Mouse (Mus musculus) naive thymus-derived CD4-positive, alpha-beta T cell, adult 5 months (primary cell): ENCODE measurements around the gene Dnase1l3. TPM values are rescaled to one million over a fixed set of nuclear protein-coding genes. Genes with fewer than 3 reads are reported as not detected.

ENCODE experiments used
- polyA plus RNA-seq: library from polyadenylated mRNA; unstranded; fragments of 100-300 nt; shearing (Covaris generic); gene quantifications from one replicate; pipeline ENCODE4 v1.2.1, GENCODE M21; 2017

Gene Dnase1l3
- polyA plus RNA-seq, result 0.07 TPM

GRCm38 (mm10) chr14:7994271-7994767 is at the start of gene Dnase1l3:
Gene Dnase1l3 (minus strand): TSS chr14:7994573.

GRCm38 (mm10) chr14:8002432-8003092 is 8.2 kb upstream of the Dnase1l3 start, which contains the start of gene Abhd6:
Gene Abhd6 (plus strand): TSS chr14:8002902.

DNA sequence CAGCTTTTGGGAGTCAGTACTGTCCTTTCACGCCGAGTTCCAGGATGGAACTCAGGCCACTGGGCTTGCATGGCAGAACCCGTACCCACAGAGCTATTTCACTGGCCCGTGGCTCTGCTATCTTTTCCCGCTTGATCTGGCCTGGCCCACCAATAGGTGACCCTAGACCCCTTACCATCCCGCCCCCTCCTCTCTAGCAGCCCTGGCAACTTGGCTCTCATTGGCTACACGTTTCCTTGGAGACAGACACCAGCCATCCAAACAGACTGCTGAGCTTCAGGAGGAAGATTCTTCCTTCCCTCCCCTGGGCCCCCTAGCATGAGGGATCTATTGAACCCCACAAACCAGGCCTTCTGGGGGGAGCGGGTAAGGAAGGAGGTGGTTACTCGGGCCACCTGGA is 37.3 kb downstream of the Dnase1l3 start, which contains the start of gene Gm45521:
Gm45521 (plus strand) TSS at position 240 of the 400 bp plus-strand sequence.

Other genes starting within 250 kb of the Dnase1l3 start
- not detected for gene Gm26661, start 203.0 kb downstream of the Dnase1l3 start, polyA plus RNA-seq
- 19.0 TPM for gene Flnb, start 176.6 kb downstream of the Dnase1l3 start, polyA plus RNA-seq
- gene Gm45521, start 37.3 kb downstream of the Dnase1l3 start, polyA plus RNA-seq, result not detected
- gene Abhd6, start 8.3 kb upstream of the Dnase1l3 start, polyA plus RNA-seq, result 18.7 TPM
- 40.6 TPM for gene Rpp14, start 85.8 kb upstream of the Dnase1l3 start, polyA plus RNA-seq
- gene Pxk, start 103.6 kb upstream of the Dnase1l3 start, polyA plus RNA-seq, result 70.5 TPM
- 201 TPM for gene Pdhb, start 178.5 kb upstream of the Dnase1l3 start, polyA plus RNA-seq
- gene Kctd6, start 219.6 kb upstream of the Dnase1l3 start, polyA plus RNA-seq, result 23.3 TPM